Mouse (Mus musculus): ENCODE data around the gene Cd40lg. TPM values are rescaled to one million over a fixed set of nuclear protein-coding genes. Genes with fewer than 3 reads are reported as not detected.

The Cd40lg gene
- not detected for total RNA-seq (2021)
- long read RNA-seq, experiment 1, result 0 reads
- long read RNA-seq, experiment 2, result 0 reads

DNA sequence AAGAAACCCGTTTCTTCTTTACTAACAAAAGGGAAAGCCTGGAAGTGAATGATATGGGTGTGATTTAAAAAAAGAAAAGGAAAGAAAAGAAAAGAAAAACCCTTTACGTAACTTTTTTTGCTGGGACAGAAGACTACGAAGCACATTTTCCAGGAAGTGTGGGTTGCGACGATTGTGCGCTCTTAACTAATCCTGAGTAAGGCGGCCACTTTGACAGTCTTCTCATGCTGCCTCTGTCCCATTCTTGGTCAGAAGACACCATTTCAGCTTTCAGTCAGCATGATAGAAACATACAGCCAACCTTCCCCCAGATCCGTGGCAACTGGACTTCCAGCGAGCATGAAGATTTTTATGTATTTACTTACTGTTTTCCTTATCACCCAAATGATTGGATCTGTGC is at the start of gene Cd40lg:
Gene Cd40lg, plus strand, starts transcription at position 268 of the 400 bp plus-strand sequence.
- intact Hi-C loops (cut with DNase I), result no loop called here
- DNase-seq, result no peak

- DNase-seq, result no peak
- intact Hi-C loops (cut with DNase I), result no loop called here
Measured at GRCm38 (mm10) chrX:57166549-57166948, 45.4 kb upstream of the Cd40lg start.

GRCm38 (mm10) chrX:57171269-57171668 is 40.7 kb upstream of the Cd40lg start:
- intact Hi-C loops (cut with DNase I), result no loop called here
- no peak for DNase-seq

GRCm38 (mm10) chrX:57177225-57177779 is 34.6 kb upstream of the Cd40lg start:
- DNase-seq, result no peak
- intact Hi-C loops (cut with DNase I), result no loop called here

DNA sequence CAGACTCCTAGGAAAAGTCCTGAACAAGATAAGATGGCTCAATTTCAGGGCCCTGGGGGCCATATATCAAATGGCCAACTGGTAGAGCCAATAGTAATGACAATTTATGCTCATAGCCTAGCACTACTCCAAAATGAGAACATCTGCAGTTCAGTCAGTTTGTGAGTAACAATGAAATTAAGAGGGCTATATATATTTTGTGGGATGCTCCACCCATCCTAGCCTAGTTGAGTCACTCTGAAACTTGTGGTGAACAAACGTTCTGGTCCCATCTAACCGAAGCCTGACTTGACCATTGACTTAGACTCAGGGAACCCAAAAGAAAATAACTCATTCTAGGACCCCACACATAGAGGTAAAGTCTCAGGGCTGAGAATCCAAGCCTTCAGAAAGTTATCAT is 29.5 kb upstream of the Cd40lg start:
- DNase-seq, result no peak
- intact Hi-C loops (cut with DNase I), result no loop called here

DNA sequence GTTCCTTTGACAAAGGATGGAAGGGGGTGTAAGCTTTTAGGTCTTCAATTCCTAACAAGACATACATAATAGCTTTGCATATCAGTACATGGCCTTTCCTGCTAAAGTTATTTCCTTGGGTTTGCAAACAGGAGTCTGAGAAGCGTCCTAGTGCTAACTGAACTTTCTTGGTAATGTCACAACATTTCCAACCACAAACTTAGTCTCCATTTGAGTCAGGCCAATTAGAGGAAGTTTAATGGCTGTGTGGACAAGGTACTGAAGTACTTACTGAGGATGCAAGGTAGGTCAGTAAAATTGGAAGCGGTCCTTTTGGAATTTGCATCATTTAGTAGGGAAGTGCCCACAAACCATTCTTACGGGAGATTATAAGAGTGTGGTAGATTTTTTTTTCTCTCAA is 28.6 kb upstream of the Cd40lg start:
- DNase-seq, result no peak
- intact Hi-C loops (cut with DNase I), result no loop called here

- DNase-seq, result no peak
- intact Hi-C loops (cut with DNase I), result no loop called here
Measured at GRCm38 (mm10) chrX:57187301-57187700, 24.6 kb upstream of the Cd40lg start.

DNA sequence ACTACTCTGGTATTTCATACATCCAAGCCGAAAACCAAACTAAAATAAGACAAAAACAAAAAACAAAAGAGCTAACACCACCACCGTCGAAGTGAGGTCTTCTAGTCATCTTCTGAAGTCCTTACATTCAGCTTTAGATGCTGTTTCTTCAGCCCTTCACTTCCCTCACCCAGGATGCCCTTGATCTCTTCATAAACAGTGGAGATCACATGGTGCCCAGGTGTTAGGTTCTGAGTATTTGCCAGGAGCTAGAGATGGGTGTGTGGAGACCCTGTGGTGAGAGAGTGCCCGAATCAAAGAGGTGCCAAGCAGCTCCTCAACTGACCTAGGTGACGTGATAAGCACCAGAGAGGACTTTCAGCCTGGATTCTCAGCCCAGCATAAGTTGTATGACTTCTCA is 22.6 kb upstream of the Cd40lg start:
- no peak for DNase-seq
- intact Hi-C loops (cut with DNase I), result no loop called here

- intact Hi-C loops (cut with DNase I), result no loop called here
- no peak for DNase-seq
Measured at GRCm38 (mm10) chrX:57196319-57196718, 15.6 kb upstream of the Cd40lg start.

DNA sequence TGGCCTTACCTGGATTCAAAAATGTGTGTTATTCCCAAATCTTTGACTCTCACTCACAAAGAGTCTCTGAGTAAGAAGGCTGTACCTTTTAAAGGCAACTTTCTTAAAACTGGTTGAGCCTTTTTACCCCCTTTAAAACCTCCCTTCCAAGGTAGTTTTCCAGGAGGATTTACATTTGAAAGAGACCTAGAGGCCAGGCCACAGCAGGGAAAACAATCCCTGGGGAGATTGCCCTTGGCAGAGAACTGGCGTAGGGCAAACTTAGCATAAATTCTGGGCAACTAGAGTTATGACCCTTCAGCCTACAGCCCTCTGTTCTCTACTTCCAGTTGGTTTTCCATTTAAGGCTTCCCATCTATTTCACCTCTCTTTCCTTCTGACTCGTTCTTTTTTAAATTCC is 13.9 kb upstream of the Cd40lg start:
- DNase-seq, result no peak
- intact Hi-C loops (cut with DNase I), result no loop called here

GRCm38 (mm10) chrX:57200397-57200796 is 11.5 kb upstream of the Cd40lg start:
- DNase-seq, result no peak
- intact Hi-C loops (cut with DNase I), result no loop called here

DNA sequence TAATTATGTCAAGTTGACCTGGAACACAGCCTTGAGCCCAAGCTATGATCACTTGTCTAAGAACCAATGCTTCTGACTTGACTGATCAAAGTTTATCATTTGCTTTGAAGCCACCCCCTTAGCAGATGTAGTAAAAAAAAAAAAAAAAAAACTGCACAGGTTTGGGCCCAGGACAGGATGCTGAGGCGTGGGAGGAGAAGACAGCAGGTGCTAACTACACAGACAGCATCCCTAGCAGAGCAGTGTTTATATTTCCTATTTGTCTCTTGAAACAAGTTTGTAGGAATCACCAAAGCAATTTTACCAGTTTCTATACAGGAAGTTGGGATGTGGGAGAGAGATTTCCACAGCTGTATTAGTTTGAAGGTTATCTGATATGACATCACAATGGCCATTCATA is 1.4 kb upstream of the Cd40lg start:
- DNase-seq, result no peak
- intact Hi-C loops (cut with DNase I), result no loop called here

GRCm38 (mm10) chrX:57212862-57213261 is 919 bp downstream of the Cd40lg start:
- intact Hi-C loops (cut with DNase I), result no loop called here
- no peak for DNase-seq

DNA sequence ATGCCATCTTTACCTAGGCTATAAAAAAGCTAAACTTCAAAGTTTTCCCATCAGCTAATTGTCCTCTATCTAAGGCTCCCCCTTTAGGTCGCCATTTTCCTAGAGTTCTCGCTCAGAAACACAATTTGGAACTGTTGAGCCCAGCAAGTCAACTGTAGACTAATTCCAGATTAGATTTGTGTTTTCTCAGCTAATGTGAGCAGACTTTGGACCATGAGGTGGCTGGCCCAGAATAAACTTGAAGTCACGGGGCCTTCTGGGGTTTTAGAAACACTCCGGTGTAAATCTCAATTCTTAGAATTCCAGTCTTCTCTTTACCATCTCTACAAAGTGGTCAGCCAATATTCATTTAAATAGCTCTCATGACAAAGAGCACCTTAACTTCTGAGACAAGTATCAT is 3.6 kb downstream of the Cd40lg start:
- DNase-seq, result no peak
- intact Hi-C loops (cut with DNase I), result no loop called here

- DNase-seq, result no peak
- intact Hi-C loops (cut with DNase I), result no loop called here
Measured at GRCm38 (mm10) chrX:57216271-57216670, 4.3 kb downstream of the Cd40lg start.

- DNase-seq, result no peak
- intact Hi-C loops (cut with DNase I), result no loop called here
Measured at GRCm38 (mm10) chrX:57219563-57219962, 7.6 kb downstream of the Cd40lg start.

GRCm38 (mm10) chrX:57221881-57222280 is 9.9 kb downstream of the Cd40lg start:
- no peak for DNase-seq
- intact Hi-C loops (cut with DNase I), result no loop called here

DNA sequence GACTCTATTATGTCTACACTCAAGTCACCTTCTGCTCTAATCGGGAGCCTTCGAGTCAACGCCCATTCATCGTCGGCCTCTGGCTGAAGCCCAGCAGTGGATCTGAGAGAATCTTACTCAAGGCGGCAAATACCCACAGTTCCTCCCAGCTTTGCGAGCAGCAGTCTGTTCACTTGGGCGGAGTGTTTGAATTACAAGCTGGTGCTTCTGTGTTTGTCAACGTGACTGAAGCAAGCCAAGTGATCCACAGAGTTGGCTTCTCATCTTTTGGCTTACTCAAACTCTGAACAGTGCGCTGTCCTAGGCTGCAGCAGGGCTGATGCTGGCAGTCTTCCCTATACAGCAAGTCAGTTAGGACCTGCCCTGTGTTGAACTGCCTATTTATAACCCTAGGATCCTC is 11.4 kb downstream of the Cd40lg start:
- DNase-seq, result peak in 1 of 2 experiments; percentile 20
- intact Hi-C loops (cut with DNase I), result no loop called here

- DNase-seq, result no peak
- intact Hi-C loops (cut with DNase I), result no loop called here
Measured at GRCm38 (mm10) chrX:57228178-57228577, 16.2 kb downstream of the Cd40lg start.

GRCm38 (mm10) chrX:57233596-57233995 is 21.7 kb downstream of the Cd40lg start:
- intact Hi-C loops (cut with DNase I), result loop anchor here (10.0 kb wide), 1 partner anchor 141 kb away; no protein-coding TSS in a partner anchor
- DNase-seq, result no peak

DNA sequence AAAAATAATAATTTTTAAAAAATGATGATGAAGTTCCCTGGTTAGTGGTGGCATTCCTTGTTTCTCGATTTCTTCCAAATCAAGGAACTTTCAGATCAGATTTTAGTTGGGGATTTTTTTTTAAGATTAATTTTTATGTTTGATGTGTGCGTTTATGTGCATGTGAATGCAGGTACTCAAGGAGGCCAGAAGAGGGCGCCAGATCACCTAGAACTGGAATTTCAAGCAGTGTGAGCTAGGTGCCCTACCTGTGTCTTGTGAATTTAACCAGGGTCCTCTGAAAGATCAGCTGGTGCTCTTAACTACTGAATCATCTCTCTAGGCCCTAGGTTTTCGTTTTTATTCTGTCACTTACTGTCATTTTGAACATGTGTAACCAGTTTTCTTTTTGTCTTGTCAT is 24.0 kb downstream of the Cd40lg start:
- DNase-seq, result no peak
- intact Hi-C loops (cut with DNase I), result loop anchor here (10.0 kb wide), 1 partner anchor 139 kb away; no protein-coding TSS in a partner anchor

GRCm38 (mm10) chrX:57238572-57238971 is 26.6 kb downstream of the Cd40lg start:
- DNase-seq, result no peak
- intact Hi-C loops (cut with DNase I), result loop anchor here (10.0 kb wide), 1 partner anchor 136 kb away; no protein-coding TSS in a partner anchor
